Mouse (Mus musculus) monocyte, adult 2 months (primary cell): Measurements from ENCODE around the gene Cd3g.

Experiments
- DNase-seq, 2 experiments: peaks; one replicate each; pipeline ENCODE4 v3.0.0; 2022; ENCODE audit warnings: low spot score in 2 of 2, low read depth in 1 of 2

The Cd3g gene

GRCm38 (mm10) chr9:44980242-44980641 lies at the start of gene Cd3g:
Gene Cd3g (minus strand): TSS chr9:44980431.
- DNase-seq = no peak

GRCm38 (mm10) chr9:45027376-45027775 lies 47.1 kb upstream of the Cd3g start:
- DNase-seq = no peak

- DNase-seq = no peak
Measured at GRCm38 (mm10) chr9:45024187-45024586, 44.0 kb upstream of the Cd3g start.

DNA sequence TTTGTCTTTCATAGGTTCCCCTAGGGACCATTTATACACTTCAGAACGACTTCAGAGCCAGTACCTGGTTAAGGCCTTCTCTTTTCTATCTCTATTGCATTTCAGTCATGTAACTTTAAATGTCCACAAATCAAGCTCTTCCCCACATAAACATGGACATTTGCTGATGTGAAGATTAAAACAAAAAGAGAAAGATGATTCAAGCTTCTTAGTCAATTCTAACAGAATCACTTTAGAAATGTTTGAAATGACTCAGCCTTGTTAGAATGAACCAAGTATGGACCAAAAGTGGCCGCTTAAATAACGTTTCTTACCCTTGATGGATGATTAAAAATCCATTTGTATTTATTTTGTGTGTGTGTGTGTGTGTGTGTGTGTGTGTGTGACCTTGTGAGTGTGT lies 43.4 kb upstream of the Cd3g start:
- DNase-seq = no peak

DNA sequence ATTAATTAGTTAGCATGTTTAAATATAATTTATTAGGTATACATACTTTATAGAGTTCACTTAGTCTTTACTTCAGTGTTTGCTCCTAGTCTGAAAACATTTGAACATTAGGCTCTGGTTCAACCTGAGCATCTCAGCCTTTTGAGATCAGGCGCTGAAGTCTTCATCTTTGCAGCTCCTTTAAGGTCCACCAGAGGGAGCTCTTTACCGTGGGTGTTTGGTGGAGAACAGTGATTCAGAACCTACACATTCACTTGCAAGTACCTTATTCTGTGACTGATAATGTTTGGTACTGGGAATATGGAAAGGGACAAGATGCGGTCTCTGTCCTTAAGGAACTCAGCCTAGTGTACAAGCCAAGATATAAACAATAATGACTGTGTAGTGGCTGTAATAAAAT lies 42.6 kb upstream of the Cd3g start:
- peak in 1 of 2 experiments; percentile 24 for DNase-seq

DNA sequence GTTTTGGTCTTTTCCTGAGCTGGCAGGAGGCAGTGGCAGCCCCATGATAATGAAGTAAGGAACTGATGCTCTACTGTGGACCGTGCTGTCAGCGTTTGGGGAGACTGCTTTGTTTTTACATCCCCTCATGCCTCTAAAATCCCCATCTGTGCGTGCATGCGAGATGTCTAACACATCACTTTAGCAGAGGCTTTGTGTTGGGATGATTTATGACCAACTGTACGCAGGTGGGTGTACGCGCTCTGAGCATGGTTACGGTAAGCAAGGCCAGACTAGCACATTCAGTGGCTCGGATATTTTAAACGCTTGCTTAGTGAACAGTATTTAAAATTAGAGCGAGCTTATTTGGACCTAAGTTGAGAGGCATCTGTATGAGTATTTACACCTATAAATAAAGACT lies 37.8 kb upstream of the Cd3g start:
- DNase-seq = no peak

DNA sequence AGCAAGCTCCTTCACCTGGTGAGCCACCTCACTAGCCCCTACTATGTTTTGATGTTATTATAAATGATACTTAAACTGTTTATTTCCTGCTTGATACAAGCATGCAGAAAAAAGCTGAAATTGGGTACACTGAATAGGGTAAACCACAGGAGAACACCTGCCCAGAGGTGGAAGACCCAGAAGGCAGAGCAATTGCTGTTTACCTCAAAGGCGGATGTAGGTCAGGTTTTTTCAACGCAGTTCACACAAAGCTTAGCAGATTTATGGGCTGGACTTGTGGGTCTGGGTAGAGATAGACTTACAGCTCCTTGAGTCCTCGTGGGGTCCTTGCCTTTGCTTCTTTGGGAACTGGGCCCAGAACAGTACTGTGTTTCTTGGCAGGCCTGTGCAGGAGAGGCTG lies 35.6 kb upstream of the Cd3g start:
- DNase-seq = no peak

- no peak for DNase-seq
Measured at GRCm38 (mm10) chr9:45014879-45015278, 34.6 kb upstream of the Cd3g start.

- DNase-seq = no peak
Measured at GRCm38 (mm10) chr9:45011291-45011690, 31.1 kb upstream of the Cd3g start.

GRCm38 (mm10) chr9:45010461-45010860 lies 30.2 kb upstream of the Cd3g start:
- no peak for DNase-seq

- no peak for DNase-seq
Measured at GRCm38 (mm10) chr9:45009180-45010078, 29.2 kb upstream of the Cd3g start, which contains the start of gene Cd3e. Gene Cd3e (minus strand): TSS chr9:45009627.

- DNase-seq = no peak
Measured at GRCm38 (mm10) chr9:45008342-45008741, 28.1 kb upstream of the Cd3g start.

DNA sequence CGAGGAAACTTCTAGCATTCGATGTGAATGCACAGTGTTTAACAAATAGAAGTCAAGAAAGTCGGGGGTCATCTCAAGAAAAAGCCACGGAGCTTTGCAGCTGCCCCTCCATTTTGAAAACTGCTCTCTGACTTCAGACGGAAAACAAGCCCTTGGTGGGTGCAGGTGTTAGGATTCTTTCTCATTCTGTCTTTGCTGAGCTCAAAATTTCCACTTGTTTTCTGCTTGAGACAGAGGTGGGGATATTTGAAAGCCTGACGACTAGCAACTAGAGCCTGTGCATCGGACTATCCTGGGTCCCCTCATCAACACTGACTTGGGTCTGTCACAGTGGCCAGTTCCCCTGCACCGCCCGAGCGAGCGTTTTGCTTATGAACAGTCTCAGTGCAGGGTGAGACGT lies 27.2 kb upstream of the Cd3g start:
- no peak for DNase-seq

DNA sequence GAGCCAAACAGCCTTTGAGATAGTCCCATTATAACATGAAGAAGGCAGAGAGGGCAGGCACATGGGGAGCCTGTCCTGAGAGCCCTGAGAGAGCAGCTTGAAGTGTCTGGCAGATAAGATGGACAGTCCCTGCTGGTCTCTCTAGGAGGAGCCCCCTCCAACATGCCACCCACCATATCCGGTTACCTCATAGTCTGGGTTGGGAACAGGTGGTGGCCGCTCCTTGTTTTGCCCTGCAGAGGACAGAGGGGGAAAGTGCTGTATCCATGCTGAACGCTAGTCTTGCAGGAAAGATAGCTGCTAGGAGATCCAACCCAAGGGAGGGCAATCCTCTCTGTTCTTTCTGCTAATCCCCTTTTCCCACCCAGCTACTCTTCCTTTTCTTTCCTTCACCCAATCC lies 20.0 kb upstream of the Cd3g start:
- DNase-seq = no peak

DNA sequence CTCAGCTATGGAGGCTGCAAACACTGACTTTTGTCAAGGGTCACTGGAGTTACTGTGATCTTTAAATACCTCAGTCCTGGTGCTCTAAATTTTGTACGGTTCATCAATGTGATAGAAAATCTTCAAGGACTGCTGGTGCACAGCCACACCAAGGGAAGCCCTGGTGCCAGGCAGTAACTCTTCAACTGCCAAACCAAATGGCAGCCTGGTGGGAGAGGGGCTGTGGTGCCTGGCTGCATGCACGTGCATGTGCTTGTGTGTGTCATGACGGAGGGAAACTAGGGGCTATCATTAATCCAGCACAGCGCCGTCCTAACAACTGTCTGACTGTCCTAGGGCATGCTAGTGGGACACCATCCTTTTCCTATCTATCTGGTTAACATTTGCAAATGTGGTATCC lies 19.5 kb upstream of the Cd3g start:
- DNase-seq = no peak

DNA sequence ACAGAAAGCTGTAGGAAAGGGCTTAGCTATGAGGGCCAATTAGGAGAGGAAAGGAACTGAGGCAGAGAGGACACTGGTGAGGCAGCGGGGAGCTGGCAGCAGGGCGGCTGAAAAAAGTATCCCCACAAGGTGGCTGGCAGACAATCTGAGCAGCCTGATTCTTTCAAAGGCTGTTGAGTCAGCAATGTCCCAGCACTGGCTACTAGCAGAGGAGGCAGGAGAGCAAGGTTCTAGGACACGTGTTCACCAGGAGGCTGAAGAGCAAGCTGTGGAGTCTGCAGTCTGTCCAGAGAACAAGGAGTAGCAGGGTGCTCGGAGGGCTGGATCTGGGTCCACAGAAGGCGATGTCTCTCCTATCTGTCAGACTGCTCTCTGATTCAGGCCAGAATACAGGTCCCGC lies 18.9 kb upstream of the Cd3g start:
- DNase-seq = no peak

GRCm38 (mm10) chr9:44998138-44998537 lies 17.9 kb upstream of the Cd3g start:
- DNase-seq = no peak

DNA sequence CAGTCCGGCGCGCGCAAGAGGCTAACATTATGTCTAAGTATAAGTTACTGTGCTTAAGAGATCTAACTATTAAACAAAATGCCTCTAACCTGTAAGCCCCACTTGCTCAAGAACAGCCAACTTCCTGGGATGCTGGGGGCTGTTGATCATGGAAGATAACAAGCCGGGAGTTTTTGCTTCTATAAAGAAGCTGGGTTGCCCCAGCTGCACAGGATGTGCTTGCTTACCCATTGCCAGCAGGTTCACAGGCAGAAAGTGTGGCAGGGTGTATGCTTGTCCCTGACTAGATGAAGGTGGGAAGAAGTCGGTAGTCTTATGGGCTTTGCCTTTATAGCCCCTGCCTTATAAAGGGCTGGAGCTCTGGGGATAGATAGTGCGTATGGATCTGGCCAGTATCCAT lies 16.4 kb upstream of the Cd3g start:
- DNase-seq = no peak

DNA sequence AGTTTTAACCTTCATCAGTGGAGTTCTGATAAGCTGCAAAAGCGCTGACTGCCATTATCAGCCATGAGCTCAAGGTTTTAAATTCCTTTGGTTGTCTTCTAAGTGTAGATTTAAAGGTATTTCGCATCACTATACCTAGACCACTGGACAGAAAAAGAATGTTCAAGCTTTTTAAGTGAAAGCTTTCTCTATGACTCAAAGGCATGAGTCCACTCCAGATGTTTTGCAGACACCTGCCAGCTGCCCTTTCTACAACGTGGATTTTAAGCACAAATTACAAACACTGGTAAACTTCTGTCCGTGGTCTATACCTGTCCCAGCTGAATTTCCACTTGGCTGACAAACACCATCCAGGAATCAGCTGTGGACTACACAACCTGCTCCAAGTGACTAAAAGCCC lies 14.7 kb upstream of the Cd3g start:
- DNase-seq = no peak

DNA sequence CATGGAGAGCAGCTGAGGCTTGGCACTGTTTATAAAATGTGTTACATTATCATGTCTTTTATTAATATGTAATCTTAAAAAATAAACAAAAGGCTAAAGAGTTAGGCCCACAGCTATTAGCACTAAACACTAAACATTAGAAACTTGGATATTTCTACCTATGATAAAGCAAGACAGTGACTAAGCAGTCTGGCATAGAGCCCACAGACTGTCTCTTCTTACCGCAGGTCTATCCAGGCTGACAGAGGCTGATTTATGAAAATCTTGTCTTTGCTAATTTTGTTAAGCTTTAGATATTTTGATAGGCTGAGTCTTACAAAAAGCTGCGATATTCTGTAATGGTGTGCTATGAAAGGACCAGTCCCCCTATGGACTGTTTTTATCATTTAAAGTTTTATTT lies 13.0 kb upstream of the Cd3g start:
- DNase-seq = no peak

DNA sequence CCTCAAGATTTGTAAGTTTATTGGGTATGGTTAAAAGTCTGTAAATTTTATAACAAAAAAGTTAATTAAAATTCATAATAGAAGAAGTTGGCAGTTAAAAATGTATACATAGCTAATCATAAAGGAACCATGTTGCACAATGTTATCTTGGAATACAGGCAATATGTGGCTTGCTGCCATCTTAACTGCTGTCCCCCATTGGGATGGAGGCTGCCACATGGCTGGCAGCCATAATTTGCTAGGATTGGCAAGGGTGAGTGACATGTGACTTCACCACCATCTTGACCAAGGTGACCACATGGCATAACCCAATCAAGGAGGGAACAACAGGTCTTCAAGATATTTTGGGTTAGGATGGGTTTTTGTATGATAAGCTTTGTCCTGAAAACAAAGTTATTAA lies 12.0 kb upstream of the Cd3g start:
- DNase-seq = no peak

DNA sequence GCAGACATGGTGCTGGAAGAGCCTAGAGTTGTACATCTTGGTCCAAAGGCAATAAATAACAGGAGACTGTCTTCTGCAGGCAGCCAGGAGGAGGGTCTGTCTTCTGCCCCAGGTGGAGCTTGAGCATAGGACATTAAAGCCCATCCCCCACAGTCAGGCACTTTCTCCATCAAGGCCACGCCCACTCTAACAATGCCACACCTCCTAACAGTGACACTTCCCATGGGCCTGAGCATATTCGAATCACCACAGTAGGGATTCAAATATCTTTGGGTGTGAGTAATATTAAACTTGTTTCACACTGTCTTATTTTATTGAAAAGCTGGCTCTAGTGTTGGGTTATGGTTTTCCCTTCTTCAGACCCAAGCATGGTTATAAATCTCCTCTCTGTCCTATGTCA lies 11.6 kb upstream of the Cd3g start:
- no peak for DNase-seq

- no peak for DNase-seq
Measured at GRCm38 (mm10) chr9:44986976-44987375, 6.7 kb upstream of the Cd3g start.
